Comparison of ENCODE assay signal across 15 mouse cellular contexts in genomic region chr1:184891998-184892397, GRCm38 (mm10). TPM values are rescaled to one million over a fixed set of nuclear protein-coding genes. Genes with fewer than 3 reads are reported as not detected.
DNase-seq lines count a peak whose midpoint lies in the region; ATAC-seq and TF ChIP-seq lines count a peak whose summit lies in the region.
"Had no signal": no experiment of that assay in that cellular context is flagged by ENCODE, and none has a peak within 500 bp of the region (broad histone marks: within the 10 kb centered on the region; RNA-seq: fewer than 3 reads in every experiment).

No protein-coding gene starts in this region.

- no peaks in the 10 kb centered on the region for H3K36me3 ChIP-seq in kidney, postnatal 0 days (ENCODE audit: insufficient read depth, low read length)
- no peaks in the 10 kb centered on the region for H3K36me3 ChIP-seq in lung, postnatal 0 days (ENCODE audit: insufficient read depth, low read length)
- H3K36me3 ChIP-seq in small intestine, adult 2 months (ENCODE audit: control insufficient read depth, insufficient read depth, low read length) = no peaks in the 10 kb centered on the region

- DNase-seq in frontal cortex, adult 2 months (ENCODE audit: extremely low spot score in 1 of 2, low spot score in 1 of 2) = no peak
- no peak for DNase-seq in kidney, postnatal 0 days (ENCODE audit: low spot score)
- DNase-seq in kidney, adult 9 months = no peak
- no peak for DNase-seq in lung, postnatal 0 days (ENCODE audit: low spot score)
- DNase-seq in lung, postnatal 25 days (ENCODE audit: low spot score) = no peak
- DNase-seq: cerebellum, adult 11-12 months; left cerebral cortex, postnatal 4 days; thymus, postnatal 36 days had no signal

- no peak overlapping the region for H3K4me3 ChIP-seq in kidney, postnatal 0 days (replicated peaks; ENCODE audit: low read depth, low read length)
- no peak overlapping the region for H3K4me3 ChIP-seq in lung, postnatal 0 days (ENCODE audit: low read depth, low read length)
- no peak overlapping the region for H3K4me3 ChIP-seq in small intestine, adult 2 months (ENCODE audit: low read depth, low read length)
- H3K4me3 ChIP-seq: forebrain, embryonic 10.5 days; megakaryocyte, embryonic 14.5 days had no signal

- no peak overlapping the region for H3K4me2 ChIP-seq in kidney, postnatal 0 days (ENCODE audit: low read length)
- no peak overlapping the region for H3K4me2 ChIP-seq in lung, postnatal 0 days (replicated peaks; ENCODE audit: low read depth, low read length)
- H3K4me2 ChIP-seq: hindbrain, embryonic 14.5 days had no signal

- no peaks in the 10 kb centered on the region for H3K9me3 ChIP-seq in kidney, postnatal 0 days (replicated peaks; ENCODE audit: low read length)
- H3K9me3 ChIP-seq in lung, postnatal 0 days (ENCODE audit: low read length) = no peaks in the 10 kb centered on the region
- H3K9me3 ChIP-seq: forebrain, embryonic 10.5 days; megakaryocyte, embryonic 14.5 days had no signal

- H3K9ac ChIP-seq in kidney, postnatal 0 days (ENCODE audit: low read depth, low read length) = no peak overlapping the region
- H3K9ac ChIP-seq in lung, postnatal 0 days (replicated peaks; ENCODE audit: low read depth) = no peak overlapping the region
- H3K9ac ChIP-seq: hindbrain, embryonic 14.5 days; liver, embryonic 14.5 days had no signal

- H3K4me1 ChIP-seq in kidney, postnatal 0 days (replicated peaks; ENCODE audit: insufficient read depth, low read length) = no peaks in the 10 kb centered on the region
- H3K4me1 ChIP-seq in lung, postnatal 0 days (ENCODE audit: insufficient read depth, low read depth, low read length) = no peaks in the 10 kb centered on the region
- H3K4me1 ChIP-seq in small intestine, adult 2 months (ENCODE audit: control insufficient read depth, insufficient read depth, insufficient read length, low read length) = 0 out of 2 replicates have a peak, but pooled peaks cover 1% of the 10 kb centered on the region
- H3K4me1 ChIP-seq: forebrain, embryonic 10.5 days had no signal

- TF ChIP-seq EP300 in lung, postnatal 0 days (IDR thresholded peaks at IDR 0.05) = no peak

- WGBS in kidney, postnatal 0 days = 65% methylated on average over 3 of the region's 3 CpGs
- WGBS in lung, postnatal 0 days = 47% methylated on average over 3 of the region's 3 CpGs
- 68% methylated on average over 3 of the region's 3 CpGs for WGBS in small intestine, adult 2 months

- no peaks in the 10 kb centered on the region for H3K27me3 ChIP-seq in kidney, postnatal 0 days (ENCODE audit: insufficient read depth, low read length)
- H3K27me3 ChIP-seq in lung, postnatal 0 days (replicated peaks; ENCODE audit: insufficient read depth, low read length) = no peaks in the 10 kb centered on the region
- no peaks in the 10 kb centered on the region for H3K27me3 ChIP-seq in small intestine, adult 2 months (ENCODE audit: control insufficient read depth, insufficient read depth, low read length)

- H3K27ac ChIP-seq in kidney, postnatal 0 days = no peak overlapping the region
- H3K27ac ChIP-seq in lung, postnatal 0 days (ENCODE audit: low read length) = no peak overlapping the region
- no peak overlapping the region for H3K27ac ChIP-seq in small intestine, adult 2 months (ENCODE audit: insufficient read depth, low read depth, low read length)
- H3K27ac ChIP-seq: forebrain, embryonic 10.5 days; hindbrain, embryonic 14.5 days; liver, embryonic 14.5 days had no signal

- ATAC-seq in frontal cortex, adult (ENCODE audit: low TSS enrichment) = peak; percentile 69
- no peak for ATAC-seq in kidney, postnatal 0 days (replicated peaks; ENCODE audit: low FRiP score, low read depth)
- no peak for ATAC-seq in lung, postnatal 0 days
- ATAC-seq in activated CD4-positive, CD25-positive, alpha-beta regulatory T cell, adult 4 months = no peak

- TF ChIP-seq POLR2A in small intestine, adult 2 months (IDR thresholded peaks at IDR 0.05; ENCODE audit: low read depth, low read length) = no peak

- peak; percentile 61 for TF ChIP-seq CTCF in kidney, postnatal 0 days (IDR thresholded peaks at IDR 0.05; ENCODE audit: low read depth)
- TF ChIP-seq CTCF in lung, postnatal 0 days (IDR thresholded peaks at IDR 0.05) = peak; percentile 57
- peak; percentile 34; the same call in 1 of the 2 replicates for TF ChIP-seq CTCF in small intestine, adult 2 months (IDR thresholded peaks at IDR 0.05; ENCODE audit: extremely low read depth, insufficient read length, insufficient replicate concordance, low read depth, low read length)

RNA-seq across cellular contexts. Expression of gene C130074G19Rik, which starts 9.0 kb away (rescaled TPM):
- polyA plus RNA-seq in frontal cortex, adult 2 months (2012; rRNA removed) = 34.0 and 34.3 TPM in 2 replicates
- polyA plus RNA-seq in kidney, postnatal 0 days (2015; fragmentation: Nextera tagmentation; extraction: Ambion mirVana) = 7.4 and 7.6 TPM in 2 replicates
- polyA plus RNA-seq in lung, postnatal 0 days (2015; fragmentation: Nextera tagmentation; extraction: Ambion mirVana) = 4.0 and 4.6 TPM in 2 replicates
- polyA plus RNA-seq in small intestine, adult 2 months (2012; rRNA removed) = 16.2 and 45.1 TPM in 2 replicates
- not detected for polyA plus RNA-seq in activated CD4-positive, CD25-positive, alpha-beta regulatory T cell, adult 4 months (2017; shearing (Covaris generic))

RNA-seq across cellular contexts. Expression of gene Marc2, which starts 45.7 kb away (rescaled TPM):
- 85.6 and 95.2 TPM in 2 replicates for polyA plus RNA-seq in frontal cortex, adult 2 months (2012; rRNA removed)
- polyA plus RNA-seq in kidney, postnatal 0 days (2015; fragmentation: Nextera tagmentation; extraction: Ambion mirVana) = 318 and 327 TPM in 2 replicates
- polyA plus RNA-seq in lung, postnatal 0 days (2015; fragmentation: Nextera tagmentation; extraction: Ambion mirVana) = 213 and 222 TPM in 2 replicates
- 332 and 352 TPM in 2 replicates for polyA plus RNA-seq in small intestine, adult 2 months (2012; rRNA removed)
- 10 to 100 TPM; 31.5 to 33.8 TPM for polyA plus RNA-seq in activated CD4-positive, CD25-positive, alpha-beta regulatory T cell, adult 4 months (2017; shearing (Covaris generic))
